Mouse (Mus musculus) brain, adult 2 months (tissue): ENCODE measurements at regions not wholly inside any gene's neighbourhood (a gene's known extent, or its start where the extent isn't known, plus 50 kb on each side); places are given as distances from the start of the nearest gene placed in this dataset.
A peak's percentile ranks its signal among the peaks of the same experiment; 100 is the strongest.

Experiments
- DNase-seq: peaks from one replicate; pipeline ENCODE4 v3.0.0; 2011; ENCODE audit warnings: low read depth, low spot score

- DNase-seq, result no peak
Measured at GRCm38 (mm10) chr8:115833391-115833790, 125.8 kb upstream of the Maf start.

- DNase-seq, result no peak
Measured at GRCm38 (mm10) chr8:115831675-115832074, 124.1 kb upstream of the Maf start.

DNA sequence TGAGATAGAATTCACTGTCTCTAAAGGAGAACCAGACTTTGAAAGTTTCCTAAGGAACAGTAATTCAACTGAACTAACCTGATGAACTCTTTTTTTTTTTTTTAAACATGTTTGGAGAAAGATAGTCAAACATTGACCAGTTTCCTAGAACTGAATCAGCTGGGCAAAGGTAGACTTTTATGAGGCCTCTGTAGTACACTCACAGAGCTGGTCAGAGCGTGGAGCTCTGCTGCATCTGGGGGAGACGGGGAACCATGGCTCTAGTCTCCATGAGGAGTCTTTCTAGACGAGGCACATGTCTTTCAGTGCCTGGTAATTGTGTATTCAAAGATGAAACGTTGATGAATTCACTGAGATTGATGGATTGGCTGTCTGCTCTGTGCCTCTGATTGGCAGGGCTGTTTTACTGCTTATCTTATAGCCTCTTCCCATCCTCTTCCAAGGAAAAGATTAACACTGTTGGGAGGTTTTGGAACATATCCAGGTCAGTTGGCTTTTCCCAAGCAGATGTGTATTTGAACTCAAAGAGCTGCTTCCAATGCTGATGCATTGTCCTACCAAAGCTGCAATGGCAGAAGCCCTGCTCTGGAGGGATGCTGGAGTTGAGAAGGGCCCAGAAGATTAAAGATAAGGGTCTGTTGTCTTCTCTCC is 122.5 kb upstream of the Maf start:
- DNase-seq, result no peak

GRCm38 (mm10) chr8:115826516-115826915 is 118.9 kb upstream of the Maf start:
- DNase-seq, result no peak

DNA sequence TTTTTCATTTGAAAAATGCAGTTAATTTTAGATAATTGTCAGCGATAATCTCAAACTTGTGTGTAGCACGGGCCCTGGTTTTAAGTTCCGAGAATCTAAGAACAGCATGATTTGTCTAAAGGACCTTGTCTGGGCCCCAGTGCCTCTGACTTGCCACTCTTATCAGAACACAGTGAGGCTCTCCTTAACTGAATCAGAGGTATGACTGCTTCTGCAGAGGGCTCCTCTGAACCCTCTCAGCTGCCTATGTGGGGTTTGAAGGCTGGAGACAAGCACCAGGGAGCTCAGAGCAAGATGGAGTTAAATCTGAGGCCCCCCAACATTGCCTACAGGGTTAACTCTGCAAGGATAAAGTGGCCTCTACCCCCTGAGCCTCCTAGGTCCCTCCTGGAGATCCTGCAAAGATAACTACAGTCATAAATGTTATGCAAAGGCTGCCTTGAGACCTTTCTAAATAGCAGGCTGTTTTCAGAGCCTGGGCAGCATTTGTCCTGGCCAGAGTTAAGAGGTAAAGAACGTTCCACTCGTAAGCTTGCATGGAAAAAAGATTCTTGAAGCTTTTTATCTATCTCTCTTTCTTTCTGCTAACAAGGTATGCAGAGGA is 118.4 kb upstream of the Maf start:
- no peak for DNase-seq

DNA sequence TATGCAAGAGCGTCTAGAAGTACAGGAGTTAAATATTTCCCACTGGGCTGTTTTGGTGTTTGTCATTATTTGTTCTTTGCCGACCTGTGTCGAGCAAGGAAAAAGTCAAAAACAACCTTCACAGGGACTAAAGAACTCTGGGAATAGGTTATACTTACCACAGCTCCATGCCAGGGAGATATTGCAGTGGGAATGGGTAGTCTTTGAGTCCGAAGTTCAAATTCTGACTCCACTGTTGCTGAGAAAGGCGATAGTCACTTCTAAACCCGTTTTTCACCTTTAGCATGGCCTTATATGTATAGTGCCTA is 116.8 kb upstream of the Maf start:
- no peak for DNase-seq

GRCm38 (mm10) chr8:115823673-115824477 is 116.3 kb upstream of the Maf start:
- DNase-seq, result no peak

- no peak for DNase-seq
Measured at GRCm38 (mm10) chr8:115813426-115813825, 105.8 kb upstream of the Maf start.

- DNase-seq, result peak; percentile 24
Measured at GRCm38 (mm10) chr8:115806579-115806978, 99.0 kb upstream of the Maf start.

GRCm38 (mm10) chr8:115806139-115806538 is 98.5 kb upstream of the Maf start:
- DNase-seq, result peak; percentile 29

- DNase-seq, result no peak
Measured at GRCm38 (mm10) chr8:115793587-115793986, 86.0 kb upstream of the Maf start.

DNA sequence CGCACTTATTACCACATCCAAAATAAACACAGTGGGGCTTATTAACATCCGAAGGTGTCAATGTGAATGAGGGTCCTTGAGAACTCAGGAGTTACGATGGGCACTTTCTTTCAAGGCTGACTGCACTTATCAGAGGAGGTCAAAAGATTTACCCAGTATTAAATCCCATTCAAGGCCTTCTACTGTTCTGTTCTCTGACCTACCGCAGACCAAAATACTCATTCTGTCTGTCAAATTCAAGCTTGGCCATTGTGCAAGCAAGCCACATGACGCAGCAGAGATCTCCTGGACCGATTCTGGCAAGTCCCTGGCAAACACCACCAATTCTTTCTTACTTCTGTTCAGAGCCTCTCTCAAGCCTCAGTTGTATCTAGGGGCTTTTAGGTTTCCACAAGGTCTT is 80.8 kb upstream of the Maf start:
- no peak for DNase-seq

DNA sequence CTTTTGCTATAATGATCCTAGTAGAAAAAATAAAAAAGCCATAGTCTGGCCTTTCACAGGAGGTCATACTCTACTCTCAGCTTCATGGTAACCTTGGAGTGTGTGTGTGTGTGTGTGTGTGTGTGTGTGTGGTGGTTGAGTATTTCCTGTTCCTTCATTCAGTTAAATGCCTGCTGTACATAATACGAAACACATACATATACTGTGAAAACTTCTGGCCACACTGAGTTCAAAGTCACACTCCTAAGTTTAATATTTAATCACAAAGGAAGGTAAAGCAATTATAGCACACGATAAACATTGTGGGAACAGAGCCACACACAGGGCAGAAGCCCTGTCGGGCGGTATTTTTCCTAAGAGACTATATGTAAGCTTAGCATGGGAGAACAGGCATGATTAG is 78.6 kb upstream of the Maf start:
- DNase-seq, result no peak

GRCm38 (mm10) chr8:115785769-115786168 is 78.2 kb upstream of the Maf start:
- DNase-seq, result no peak

GRCm38 (mm10) chr8:115783364-115783763 is 75.8 kb upstream of the Maf start:
- DNase-seq, result no peak

DNA sequence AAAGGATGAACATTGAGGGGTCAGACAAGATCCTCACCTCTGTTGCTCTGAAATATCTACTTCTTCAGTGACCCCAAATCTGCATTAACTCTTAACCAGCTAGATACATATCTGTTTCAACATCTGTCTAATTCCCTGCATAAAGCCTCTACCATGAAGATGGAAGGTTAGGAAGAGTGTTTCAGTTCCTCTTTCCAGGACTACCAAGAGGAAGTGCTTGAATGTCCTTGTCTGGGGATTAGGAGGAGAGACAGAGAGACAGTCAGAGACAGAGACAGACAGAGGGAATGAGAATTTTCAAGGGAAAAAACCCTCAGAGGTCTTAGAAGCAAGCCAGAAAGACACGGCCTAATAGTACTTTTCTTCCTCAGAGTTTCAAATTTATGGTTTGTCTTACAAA is 70.8 kb upstream of the Maf start:
- no peak for DNase-seq

GRCm38 (mm10) chr8:115771060-115771459 is 63.5 kb upstream of the Maf start:
- DNase-seq, result peak; percentile 78

DNA sequence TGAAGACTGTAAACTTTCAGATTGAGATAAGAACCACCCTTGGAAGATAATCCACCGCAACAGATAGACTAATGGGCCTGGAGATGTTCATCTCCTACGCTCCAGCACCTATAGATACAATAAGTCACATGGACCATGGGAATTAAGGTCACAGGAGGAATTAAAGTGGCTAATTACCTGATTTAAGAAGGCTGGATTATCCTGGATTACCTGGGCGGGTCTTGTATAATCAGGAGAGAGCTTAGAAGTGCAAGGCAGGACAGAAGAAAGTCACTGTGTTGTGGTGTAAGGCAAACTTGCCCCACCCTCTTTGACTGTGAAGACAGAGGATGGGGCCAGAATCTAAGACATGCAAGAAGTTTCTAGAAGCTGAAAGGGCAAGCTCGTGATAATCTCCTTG is 61.0 kb upstream of the Maf start:
- no peak for DNase-seq

DNA sequence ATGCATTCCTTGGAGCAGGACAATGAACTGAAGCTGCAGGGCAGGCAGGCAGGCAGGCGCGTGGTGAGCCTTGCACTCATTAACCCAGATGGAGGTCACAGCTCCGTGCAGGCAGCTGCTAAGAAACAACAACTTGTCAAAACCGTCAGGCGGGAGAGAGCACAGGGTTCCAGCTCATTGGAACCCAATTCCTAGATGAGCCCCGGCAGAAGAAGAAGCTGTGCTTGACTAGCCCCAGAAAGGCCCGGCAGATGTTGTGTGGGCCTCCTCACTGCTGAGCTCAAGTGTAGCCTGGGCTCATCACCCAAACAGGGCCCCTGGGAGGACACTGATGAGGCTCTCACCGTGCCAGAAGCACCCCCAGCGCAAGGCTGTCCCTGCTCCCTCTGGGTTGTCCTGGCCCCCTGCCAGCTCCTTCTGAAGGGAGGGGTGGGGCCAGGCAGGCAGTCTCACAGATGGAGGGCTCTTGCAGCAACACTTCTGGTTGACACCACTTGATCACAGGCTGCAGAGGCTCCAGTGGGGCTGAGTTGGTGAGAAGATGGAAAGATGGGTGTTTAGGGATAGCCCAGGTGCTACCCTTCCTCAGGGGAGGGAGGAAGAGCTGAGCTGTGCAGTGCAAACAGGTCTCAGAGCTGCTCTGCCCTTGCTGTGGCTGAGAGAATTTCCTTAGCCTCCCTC is 58.8 kb upstream of the Maf start:
- peak; percentile 49 for DNase-seq

- DNase-seq, result peak; percentile 90
Measured at GRCm38 (mm10) chr8:115764551-115764950, 57.0 kb upstream of the Maf start.

GRCm38 (mm10) chr8:115758011-115758410 is 50.4 kb upstream of the Maf start:
- DNase-seq, result no peak
